Mouse (Mus musculus) liver, embryonic 14.5 days (tissue): ENCODE measurements at regions not wholly inside any gene's neighbourhood (a gene's known extent, or its start where the extent isn't known, plus 50 kb on each side); places are given as distances from the start of the nearest gene placed in this dataset.

ENCODE experiments used
- ATAC-seq: fragments of 200-750 bp; cut with Nextera tagmentation; 2 replicates; pipeline ENCODE4 v1.8.0; 2017; ENCODE audit warnings: moderate number of reproducible peaks, mild to moderate bottlenecking, moderate library complexity; ENCODE audit not compliant: insufficient read depth
- DNase-seq, 3 experiments: peaks; one replicate each; pipeline ENCODE4 v3.0.0-alpha.2; 2012 to 2013; ENCODE audit warnings: low read depth in 3 of 3, low spot score in 3 of 3
- H3K27ac ChIP-seq: fragments of 300-500 bp; sonication (generic); 2 replicates; pipeline ENCODE4 v1.5.1; 2014; ENCODE audit warnings: moderate library complexity, mild to moderate bottlenecking, control low read depth, inconsistent platforms
- H3K27me3 ChIP-seq: fragments of 300-500 bp; sonication (generic); 2 replicates; pipeline ENCODE4 v1.6.1; 2014; ENCODE audit warnings: mild to moderate bottlenecking, low read length, moderate library complexity; ENCODE audit not compliant: control insufficient read depth, insufficient read depth
- H3K36me3 ChIP-seq: fragments of 300-500 bp; sonication (generic); replicated peaks from 2 replicates; pipeline ENCODE4 v1.6.1; 2014; ENCODE audit warnings: low read depth; ENCODE audit not compliant: control insufficient read depth, insufficient read depth
- H3K4me1 ChIP-seq, 2 experiments: fragments of 200-500 bp in 1 of 2; fragments of 300-500 bp in 1 of 2; sonication (generic) in 1 of 2; replicated peaks; 2 replicates each; pipeline ENCODE4 v1.6.1; 2012 to 2014; ENCODE audit warnings: antibody characterized with exemption in 1 of 2, inconsistent platforms in 1 of 2, low read length in 1 of 2; ENCODE audit not compliant: control insufficient read depth in 2 of 2, insufficient read depth in 2 of 2
- H3K4me2 ChIP-seq: fragments of 300-500 bp; sonication (generic); 2 replicates; pipeline ENCODE4 v1.6.1; 2014; ENCODE audit warnings: low read depth, mild to moderate bottlenecking, control low read depth, moderate library complexity
- H3K4me3 ChIP-seq, 2 experiments: fragments of 200-500 bp in 1 of 2; fragments of 300-500 bp in 1 of 2; sonication (generic) in 1 of 2; 2 replicates each; pipeline ENCODE4 v1.5.1; 2012 to 2014; ENCODE audit warnings: low read depth in 2 of 2, low read length in 2 of 2, mild to moderate bottlenecking in 2 of 2, control low read depth in 1 of 2, inconsistent platforms in 1 of 2, moderate library complexity in 1 of 2; ENCODE audit not compliant: insufficient read depth in 1 of 2
- H3K9ac ChIP-seq: fragments of 300-500 bp; sonication (generic); replicated peaks from 2 replicates; pipeline ENCODE4 v1.6.1; 2014; ENCODE audit warnings: mild to moderate bottlenecking, control low read depth, moderate library complexity
- H3K9me3 ChIP-seq: fragments of 300-500 bp; sonication (generic); 2 replicates; pipeline ENCODE4 v1.6.1; 2016; ENCODE audit warnings: low read length, mixed read lengths; ENCODE audit not compliant: control insufficient read depth
- CTCF ChIP-seq: IDR thresholded peaks from 2 replicates; pipeline ENCODE4 v1.5.1; 2016; ENCODE audit warnings: antibody characterized with exemption, low read depth, control low read depth
- EP300 ChIP-seq: IDR thresholded peaks from 2 replicates; pipeline ENCODE4 v1.6.1; 2016; ENCODE audit warnings: antibody characterized with exemption, low read depth
- WGBS: fragments of 180-500 bp; shearing (Covaris S2); extraction: QIAGEN DNeasy Blood & Tissue Kit; methylation state at CpG from one replicate; pipeline ENCODE4 v1.1.7; 2014; ENCODE audit not compliant: insufficient replicate concordance; 5-methylcytosine and 5-hydroxymethylcytosine counted together

- no peak overlapping the region for H3K4me2 ChIP-seq
- H3K36me3 ChIP-seq, result no peaks in the 10 kb centered on the region
- H3K27me3 ChIP-seq, result no peaks in the 10 kb centered on the region
- H3K4me1 ChIP-seq, result no peaks in the 10 kb centered on the region
- no peak overlapping the region for H3K4me3 ChIP-seq
- WGBS, result 62% methylated on average over 6 of the region's 6 CpGs
- no peaks in the 10 kb centered on the region for H3K9me3 ChIP-seq
- ATAC-seq (no peak), DNase-seq (no peak)
- no peak overlapping the region for H3K9ac ChIP-seq
- H3K27ac ChIP-seq, result no peak overlapping the region
- TF ChIP-seq CTCF (no peak), EP300 (no peak)
These were observed 242.3 kb upstream of the Api5 start for GRCm38 (mm10) chr2:94680096-94680765.

- Histone ChIP-seq H3K9me3 (no peaks in the 10 kb centered on the region; the same call in 1 of the 2 replicates), H3K36me3 (no peaks in the 10 kb centered on the region), H3K27ac (no peak overlapping the region), H3K4me3 (no peak overlapping the region), H3K4me2 (no peak overlapping the region), H3K4me1 (no peaks in the 10 kb centered on the region), H3K27me3 (no peaks in the 10 kb centered on the region), H3K9ac (no peak overlapping the region)
- ATAC-seq (no peak), DNase-seq (no peak)
- 60% methylated on average over 2 of the region's 2 CpGs for whole genome bisulfite sequencing
- TF ChIP-seq CTCF, result no peak
- TF ChIP-seq EP300, result no peak
These were observed 227.9 kb upstream of the Api5 start for GRCm38 (mm10) chr2:94665850-94666249.

- ATAC-seq (no peak), DNase-seq (no peak)
- H3K4me3 ChIP-seq, result no peak overlapping the region
- 63% methylated on average over 8 of the region's 8 CpGs for WGBS
- H3K9me3 ChIP-seq, result no peaks in the 10 kb centered on the region
- TF ChIP-seq EP300 (no peak), CTCF (no peak)
- no peaks in the 10 kb centered on the region for H3K4me1 ChIP-seq
- H3K27me3 ChIP-seq, result no peaks in the 10 kb centered on the region
- no peaks in the 10 kb centered on the region for H3K36me3 ChIP-seq
- H3K27ac ChIP-seq, result no peak overlapping the region
- H3K9ac ChIP-seq, result no peak overlapping the region
- H3K4me2 ChIP-seq, result no peak overlapping the region
These were observed 220.5 kb upstream of the Api5 start for GRCm38 (mm10) chr2:94658426-94658825.
